Mouse (Mus musculus): Measurements from ENCODE around the gene Pcp4. TPM values are rescaled to one million over a fixed set of nuclear protein-coding genes. Genes with fewer than 3 reads are reported as not detected.
"Not testable (repeated sequence)": the region's sequence is repeated elsewhere in the genome, so short reads cannot be mapped to it uniquely, and the experiment has no call there.

Pcp4 gene
- not detected for polyA plus RNA-seq (2017; shearing (Covaris generic))

- ATAC-seq: no peak
These were observed at the start of gene Pcp4 for GRCm38 (mm10) chr16:96467445-96467844. Gene Pcp4, plus strand, starts transcription at chr16:96467606.

- ATAC-seq: no peak
These were observed 42.4 kb upstream of the Pcp4 start for GRCm38 (mm10) chr16:96425044-96425443.

GRCm38 (mm10) chr16:96426671-96427070, 40.7 kb upstream of the Pcp4 start:
- ATAC-seq: no peak

GRCm38 (mm10) chr16:96429046-96429445, 38.4 kb upstream of the Pcp4 start:
- no peak for ATAC-seq

- no peak for ATAC-seq
These were observed 34.1 kb upstream of the Pcp4 start for GRCm38 (mm10) chr16:96433266-96433665.

- no peak for ATAC-seq
These were observed 33.2 kb upstream of the Pcp4 start for GRCm38 (mm10) chr16:96434024-96434785.

- no peak for ATAC-seq
These were observed 28.5 kb upstream of the Pcp4 start for GRCm38 (mm10) chr16:96438946-96439345.

GRCm38 (mm10) chr16:96439682-96440081, 27.7 kb upstream of the Pcp4 start:
- ATAC-seq: no peak

GRCm38 (mm10) chr16:96440871-96441270, 26.5 kb upstream of the Pcp4 start:
- ATAC-seq: no peak

- no peak for ATAC-seq
These were observed 25.6 kb upstream of the Pcp4 start for GRCm38 (mm10) chr16:96441826-96442225.

- ATAC-seq: no peak
These were observed 23.9 kb upstream of the Pcp4 start, which contains the start of gene Itgb2l for GRCm38 (mm10) chr16:96443468-96443867. Gene Itgb2l, minus strand, starts transcription at chr16:96443619.

GRCm38 (mm10) chr16:96450871-96451270, 16.5 kb upstream of the Pcp4 start:
- not testable (repeated sequence) for ATAC-seq

GRCm38 (mm10) chr16:96454086-96454485, 13.3 kb upstream of the Pcp4 start:
- ATAC-seq: no peak

- ATAC-seq: no peak
These were observed 9.8 kb upstream of the Pcp4 start for GRCm38 (mm10) chr16:96457612-96458011.

GRCm38 (mm10) chr16:96459356-96459755, 8.1 kb upstream of the Pcp4 start:
- no peak for ATAC-seq

GRCm38 (mm10) chr16:96460788-96461187, 6.6 kb upstream of the Pcp4 start:
- ATAC-seq: no peak

GRCm38 (mm10) chr16:96468011-96468410, 605 bp downstream of the Pcp4 start:
- ATAC-seq: no peak

- no peak for ATAC-seq
These were observed 1.3 kb downstream of the Pcp4 start for GRCm38 (mm10) chr16:96468698-96469097.

- ATAC-seq: no peak
These were observed 2.2 kb downstream of the Pcp4 start for GRCm38 (mm10) chr16:96469640-96470039.

GRCm38 (mm10) chr16:96472361-96472760, 5.0 kb downstream of the Pcp4 start:
- ATAC-seq: no peak

GRCm38 (mm10) chr16:96472816-96473215, 5.4 kb downstream of the Pcp4 start:
- ATAC-seq: no peak

- ATAC-seq: no peak
These were observed 6.8 kb downstream of the Pcp4 start for GRCm38 (mm10) chr16:96474185-96474584.

GRCm38 (mm10) chr16:96481791-96482190, 14.4 kb downstream of the Pcp4 start:
- ATAC-seq: no peak

- no peak for ATAC-seq
These were observed 19.7 kb downstream of the Pcp4 start for GRCm38 (mm10) chr16:96487007-96487684.

Measured in CD4-positive, CD25-positive, alpha-beta regulatory T cell, adult 4 months (primary cell).